Mouse (Mus musculus) liver, embryonic 11.5 days (tissue): ENCODE data around the gene Scgb1b15. TPM values are rescaled to one million over a fixed set of nuclear protein-coding genes. Genes with fewer than 3 reads are reported as not detected.
"Not testable (repeated sequence)": the region's sequence is repeated elsewhere in the genome, so short reads cannot be mapped to it uniquely, and the experiment has no call there.

Source experiments
- ATAC-seq: fragments of 200-750 bp; cut with Nextera tagmentation; replicated peaks from 2 replicates; pipeline ENCODE4 v1.8.0; 2017; ENCODE audit warnings: moderate number of reproducible peaks, mild to moderate bottlenecking, moderate TSS enrichment, moderate library complexity; ENCODE audit not compliant: low FRiP score
- DNase-seq: peaks from one replicate; pipeline ENCODE4 v3.0.0-alpha.2; 2017; ENCODE audit warnings: low spot score
- H3K27ac ChIP-seq: fragments of 300-500 bp; sonication (generic); 2 replicates; pipeline ENCODE4 v1.5.1; 2014; ENCODE audit warnings: mild to moderate bottlenecking, low read depth, low read length, control low read depth
- H3K27me3 ChIP-seq: fragments of 300-500 bp; sonication (generic); replicated peaks from 2 replicates; pipeline ENCODE4 v1.6.1; 2014; ENCODE audit warnings: low read length, mixed read lengths; ENCODE audit not compliant: control insufficient read depth, insufficient read depth
- H3K36me3 ChIP-seq: fragments of 300-500 bp; sonication (generic); 2 replicates; pipeline ENCODE4 v1.6.1; 2014; ENCODE audit warnings: mild to moderate bottlenecking, low read length, moderate library complexity, mixed read lengths; ENCODE audit not compliant: control insufficient read depth, insufficient read depth
- H3K4me1 ChIP-seq: fragments of 300-500 bp; sonication (generic); replicated peaks from 2 replicates; pipeline ENCODE4 v1.6.1; 2014; ENCODE audit warnings: low read length, mixed read lengths; ENCODE audit not compliant: control insufficient read depth, insufficient read depth
- H3K4me2 ChIP-seq: fragments of 300-500 bp; sonication (generic); 2 replicates; pipeline ENCODE4 v1.6.1; 2014; ENCODE audit warnings: mild to moderate bottlenecking, control low read depth, moderate library complexity
- H3K4me3 ChIP-seq: fragments of 300-500 bp; sonication (generic); 2 replicates; pipeline ENCODE4 v1.5.1; 2014; ENCODE audit warnings: low read depth, low read length, control low read depth
- H3K9ac ChIP-seq: fragments of 300-500 bp; sonication (generic); 2 replicates; pipeline ENCODE4 v1.6.1; 2014; ENCODE audit warnings: low read depth, low read length, control low read depth
- H3K9me3 ChIP-seq: fragments of 300-500 bp; sonication (generic); 2 replicates; pipeline ENCODE4 v1.6.1; 2016; ENCODE audit warnings: low read length, inconsistent platforms, mixed read lengths; ENCODE audit not compliant: control insufficient read depth
- polyA plus RNA-seq: library from polyadenylated mRNA; unstranded; fragments of >200 nt; fragmentation: Nextera tagmentation; extraction: Ambion mirVana; gene quantifications from 2 replicates; pipeline ENCODE4 v1.2.1, GENCODE M21; 2014

The Scgb1b15 gene
- not detected in 2 replicates for polyA plus RNA-seq

- DNase-seq, H3K36me3 ChIP-seq, H3K9ac ChIP-seq, H3K4me3 ChIP-seq, H3K9me3 ChIP-seq, ATAC-seq, H3K4me1 ChIP-seq, H3K27me3 ChIP-seq, H3K4me2 ChIP-seq, H3K27ac ChIP-seq: not testable (repeated sequence)
Measured at GRCm38 (mm10) chr7:32836254-32836653, at the start of gene Scgb1b15. Gene Scgb1b15, plus strand, starts transcription at chr7:32836554.

GRCm38 (mm10) chr7:32829562-32829961 lies 6.8 kb upstream of the Scgb1b15 start, which contains the start of gene Scgb2b15:
Gene Scgb2b15, minus strand, starts transcription at chr7:32829662.
- H3K9me3 ChIP-seq, ATAC-seq, H3K4me3 ChIP-seq, H3K27me3 ChIP-seq, DNase-seq, H3K4me2 ChIP-seq, H3K36me3 ChIP-seq, H3K27ac ChIP-seq, H3K4me1 ChIP-seq, H3K9ac ChIP-seq: not testable (repeated sequence)

Other genes starting within 250 kb of the Scgb1b15 start
- gene Scgb2b15, start 6.9 kb upstream of the Scgb1b15 start, polyA plus RNA-seq, result not detected in 2 replicates
- gene Scgb2b17, start 220.0 kb downstream of the Scgb1b15 start, polyA plus RNA-seq, result not detected in 2 replicates
- gene Scgb1b17, start 226.9 kb downstream of the Scgb1b15 start, polyA plus RNA-seq, result not detected in 2 replicates